Mouse (Mus musculus) heart, postnatal 0 days (tissue): ENCODE data around the gene Thrap3. TPM values are rescaled to one million over a fixed set of nuclear protein-coding genes. Genes with fewer than 3 reads are reported as not detected.
"Not testable (repeated sequence)": the region's sequence is repeated elsewhere in the genome, so short reads cannot be mapped to it uniquely, and the experiment has no call there.

Source experiments
- ATAC-seq: fragments of 200-750 bp; cut with Nextera tagmentation; 2 replicates; pipeline ENCODE4 v1.8.0; 2017; ENCODE audit warnings: low read depth, moderate number of reproducible peaks, moderate library complexity; ENCODE audit not compliant: insufficient read depth
- DNase-seq: peaks from one replicate; pipeline ENCODE4 v3.0.0-alpha.2; 2016; ENCODE audit warnings: low spot score
- H3K27ac ChIP-seq: fragments of 300-500 bp; sonication (generic); 2 replicates; pipeline ENCODE4 v1.5.1; 2014; ENCODE audit warnings: low read depth, mild to moderate bottlenecking
- H3K27me3 ChIP-seq: fragments of 300-500 bp; sonication (generic); 2 replicates; pipeline ENCODE4 v1.6.1; 2014; ENCODE audit warnings: low read length, mixed read lengths; ENCODE audit not compliant: control insufficient read depth, insufficient read depth
- H3K36me3 ChIP-seq: fragments of 300-500 bp; sonication (generic); replicated peaks from 2 replicates; pipeline ENCODE4 v1.6.1; 2014; ENCODE audit warnings: low read length, mixed read lengths; ENCODE audit not compliant: control insufficient read depth, insufficient read depth
- H3K4me1 ChIP-seq: fragments of 300-500 bp; sonication (generic); 2 replicates; pipeline ENCODE4 v1.6.1; 2014; ENCODE audit warnings: antibody characterized with exemption; ENCODE audit not compliant: control insufficient read depth, insufficient read depth
- H3K4me2 ChIP-seq: fragments of 300-500 bp; sonication (generic); 2 replicates; pipeline ENCODE4 v1.6.1; 2014; ENCODE audit warnings: low read depth, mild to moderate bottlenecking, low read length, moderate library complexity
- H3K4me3 ChIP-seq: fragments of 300-500 bp; sonication (generic); 2 replicates; pipeline ENCODE4 v1.5.1; 2014; ENCODE audit warnings: low read depth, low read length
- H3K9ac ChIP-seq: fragments of 300-500 bp; sonication (generic); replicated peaks from 2 replicates; pipeline ENCODE4 v1.6.1; 2014; ENCODE audit warnings: low read depth, low read length, mixed read lengths
- H3K9me3 ChIP-seq: fragments of 300-500 bp; sonication (generic); replicated peaks from 2 replicates; pipeline ENCODE4 v1.6.1; 2016; ENCODE audit warnings: low read length; ENCODE audit not compliant: control insufficient read depth
- CTCF ChIP-seq: IDR thresholded peaks from 2 replicates; pipeline ENCODE4 v1.5.1; 2016; ENCODE audit warnings: antibody characterized with exemption, control low read depth, low read depth
- EP300 ChIP-seq: IDR thresholded peaks from 2 replicates; pipeline ENCODE4 v1.6.1; 2016; ENCODE audit warnings: antibody characterized with exemption, low read depth
- WGBS: fragments of 180-500 bp; shearing (Covaris S2); extraction: QIAGEN DNeasy Blood & Tissue Kit; methylation state at CpG from one replicate; pipeline ENCODE4 v1.1.7; 2014; 5-methylcytosine and 5-hydroxymethylcytosine counted together
- polyA plus RNA-seq: library from polyadenylated mRNA; unstranded; fragments of >200 nt; fragmentation: Nextera tagmentation; extraction: Ambion mirVana; gene quantifications from 2 replicates; pipeline ENCODE4 v1.2.1, GENCODE M21; 2015
- total RNA-seq: library from RNA; depleted of rRNA; stranded (reverse); fragments of >200 nt; gene quantifications from 2 replicates; pipeline ENCODE4 v1.2.3, GENCODE M21; 2014; ENCODE audit warnings: low replicate concordance

The Thrap3 gene
- total and polyA plus RNA-seq, 2 experiments from 2014 or later, result 96.7 to 121 TPM

- Histone ChIP-seq H3K9ac (no peak overlapping the region), H3K27ac (no peak overlapping the region), H3K4me1 (peaks cover 26% of the 10 kb centered on the region), H3K4me2 (no peak overlapping the region), H3K27me3 (no peaks in the 10 kb centered on the region), H3K36me3 (peaks cover 28% of the 10 kb centered on the region), H3K9me3 (no peaks in the 10 kb centered on the region), H3K4me3 (no peak overlapping the region)
- WGBS, result 91% methylated on average over 4 of the region's 4 CpGs
- no peak for ATAC-seq
- no peak for TF ChIP-seq EP300
- no peak for TF ChIP-seq CTCF
- no peak for DNase-seq
These were observed 7.6 kb downstream of the Thrap3 start for GRCm38 (mm10) chr4:126194916-126195315.

DNA sequence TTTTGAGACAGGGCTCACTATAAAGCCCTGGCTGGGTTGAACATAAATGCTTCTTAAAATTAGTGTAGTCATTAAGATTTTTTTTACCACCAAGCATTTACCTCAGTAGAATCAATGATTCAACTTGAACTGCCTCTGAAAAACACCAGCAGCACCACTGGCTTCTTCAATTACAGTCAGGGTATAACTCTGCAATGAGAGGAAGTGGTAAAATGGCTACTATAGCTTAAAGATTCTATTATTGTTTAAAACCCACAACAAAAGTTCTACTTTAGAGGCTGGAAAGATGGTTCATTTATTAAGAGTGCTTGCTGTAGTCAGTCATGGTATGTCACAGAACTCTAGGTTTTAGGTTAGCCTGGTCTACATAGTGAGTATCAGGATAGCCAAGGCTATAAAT, 8.3 kb downstream of the Thrap3 start:
- Histone ChIP-seq H3K4me2 (no peak overlapping the region), H3K27ac (no peak overlapping the region), H3K27me3 (no peaks in the 10 kb centered on the region), H3K9me3 (no peaks in the 10 kb centered on the region), H3K36me3 (peaks cover 34% of the 10 kb centered on the region), H3K4me3 (no peak overlapping the region), H3K9ac (no peak overlapping the region), H3K4me1 (peaks cover 19% of the 10 kb centered on the region)
- no peak for TF ChIP-seq CTCF
- TF ChIP-seq EP300, result no peak
- ATAC-seq (no peak), DNase-seq (no peak)

DNA sequence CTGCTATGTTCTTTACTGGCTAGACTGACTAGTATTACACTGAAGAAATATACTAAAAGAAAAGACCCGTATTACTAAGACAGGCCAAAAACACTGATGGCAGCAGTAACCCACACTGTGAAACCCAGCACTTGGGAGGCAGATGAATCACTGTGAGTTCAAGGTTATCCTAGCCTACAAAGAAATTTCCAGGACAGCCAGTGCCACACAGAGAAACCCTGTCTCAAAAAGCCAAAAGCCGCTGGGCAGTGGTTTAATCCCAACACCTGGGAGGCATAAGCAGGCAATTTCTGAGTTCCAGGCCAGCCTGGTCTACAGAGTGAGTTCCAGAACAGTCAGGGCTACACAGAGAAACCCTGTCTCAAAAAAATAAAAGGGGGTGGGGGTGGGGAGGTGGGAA, 11.9 kb downstream of the Thrap3 start:
- 84% methylated on average over 2 of the region's 2 CpGs for WGBS
- Histone ChIP-seq H3K9ac (no peak overlapping the region), H3K36me3 (peaks cover 49% of the 10 kb centered on the region), H3K4me1 (no peaks in the 10 kb centered on the region), H3K4me3 (no peak overlapping the region), H3K9me3 (no peaks in the 10 kb centered on the region), H3K27me3 (no peaks in the 10 kb centered on the region), H3K27ac (no peak overlapping the region), H3K4me2 (no peak overlapping the region)
- DNase-seq (no peak), ATAC-seq (no peak)
- TF ChIP-seq CTCF, result no peak
- no peak for TF ChIP-seq EP300

DNA sequence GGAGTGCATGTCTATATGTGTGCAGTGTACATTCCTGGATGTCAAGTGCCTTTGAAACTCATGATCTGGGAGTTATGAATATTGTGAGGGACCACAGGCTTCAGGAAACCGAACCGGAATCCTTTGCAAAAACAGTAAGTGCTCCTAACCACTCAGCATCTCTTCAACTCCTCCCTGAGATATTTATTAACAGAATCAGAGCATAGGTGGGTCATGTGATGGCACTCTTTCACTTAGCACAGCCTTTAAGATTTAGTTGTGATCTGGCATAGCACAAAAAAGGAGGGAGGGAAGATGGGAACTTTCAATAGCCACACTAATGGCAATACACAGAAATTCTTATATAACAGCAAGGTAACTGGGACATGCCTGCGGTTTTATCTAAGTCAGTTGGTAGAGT, 15.5 kb downstream of the Thrap3 start:
- no peaks in the 10 kb centered on the region for H3K27me3 ChIP-seq
- ATAC-seq (no peak), DNase-seq (no peak)
- H3K4me2 ChIP-seq, result no peak overlapping the region
- no peak overlapping the region for H3K9ac ChIP-seq
- no peak overlapping the region for H3K27ac ChIP-seq
- WGBS, result 77% methylated on average over 3 of the region's 3 CpGs
- H3K9me3 ChIP-seq, result no peaks in the 10 kb centered on the region
- peaks cover 47% of the 10 kb centered on the region for H3K36me3 ChIP-seq
- H3K4me1 ChIP-seq, result no peaks in the 10 kb centered on the region
- no peak overlapping the region for H3K4me3 ChIP-seq
- no peak for TF ChIP-seq CTCF
- no peak for TF ChIP-seq EP300

DNA sequence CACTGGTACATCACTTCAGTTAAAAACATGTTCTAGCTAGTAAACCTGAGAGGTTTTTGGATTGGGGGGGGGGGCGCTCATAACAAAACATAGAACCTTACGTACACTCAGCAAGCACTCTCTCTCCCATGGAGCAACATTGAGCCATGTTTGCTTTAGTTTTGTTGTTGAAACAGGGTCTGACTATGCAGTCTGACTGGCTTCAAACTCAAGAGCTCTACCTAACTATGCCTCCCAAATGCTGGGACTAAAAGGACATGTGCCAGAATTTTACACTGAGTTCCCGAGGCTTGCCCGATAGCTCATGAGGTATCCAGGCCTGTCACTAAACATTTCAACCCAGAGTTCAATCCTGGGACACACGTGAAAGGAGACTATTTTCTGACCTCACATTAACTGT, 19.5 kb downstream of the Thrap3 start:
- WGBS, result 68% methylated on average over 5 of the region's 5 CpGs
- Histone ChIP-seq H3K9me3 (no peaks in the 10 kb centered on the region), H3K27ac (no peak overlapping the region), H3K9ac (no peak overlapping the region), H3K4me2 (no peak overlapping the region), H3K4me1 (no peaks in the 10 kb centered on the region), H3K4me3 (no peak overlapping the region), H3K36me3 (peaks cover 62% of the 10 kb centered on the region), H3K27me3 (no peaks in the 10 kb centered on the region)
- ATAC-seq (no peak), DNase-seq (no peak)
- TF ChIP-seq CTCF (no peak), EP300 (no peak)

DNA sequence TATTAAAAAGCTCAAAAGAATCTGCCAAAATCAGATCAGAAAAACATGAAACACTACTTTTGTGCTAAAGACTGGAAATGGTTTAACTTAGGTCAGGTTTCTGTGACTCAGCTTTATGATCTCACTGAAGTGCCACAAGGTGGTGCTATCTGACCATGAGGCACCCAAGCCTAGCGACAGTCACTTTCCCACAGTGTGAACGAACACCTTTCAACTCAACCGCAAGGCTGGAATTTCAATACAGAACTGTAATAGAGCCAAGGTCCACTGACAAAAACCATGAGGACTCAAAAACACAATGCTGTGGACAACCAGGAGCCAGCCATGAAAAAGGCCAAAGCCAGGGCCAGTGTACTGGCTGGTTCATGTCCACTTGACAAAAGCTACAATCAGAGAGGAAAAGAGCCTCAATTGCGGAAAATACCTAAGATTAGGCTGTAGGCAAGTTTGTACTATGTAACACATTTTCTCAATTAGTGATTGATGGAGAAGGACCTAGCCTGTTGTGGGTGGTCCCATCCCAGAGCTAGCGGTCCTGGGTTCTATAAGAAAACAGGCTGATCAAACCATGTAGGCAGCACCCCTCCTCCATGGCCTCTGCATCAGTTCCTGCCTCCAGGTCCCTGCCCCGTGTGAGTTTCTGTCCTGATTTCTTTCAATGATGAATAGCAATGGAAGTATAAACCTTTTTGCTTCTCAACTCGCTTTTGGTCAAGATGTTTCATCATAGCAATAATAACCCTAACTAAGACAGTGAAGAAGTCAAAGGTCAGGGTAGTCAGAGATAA, 21.2 kb downstream of the Thrap3 start:
- DNase-seq (peak; percentile 81), ATAC-seq (peak; percentile 71)
- Histone ChIP-seq H3K9ac (no peak overlapping the region), H3K4me1 (no peaks in the 10 kb centered on the region), H3K9me3 (no peaks in the 10 kb centered on the region), H3K27ac (no peak overlapping the region), H3K4me2 (no peak overlapping the region), H3K27me3 (no peaks in the 10 kb centered on the region), H3K36me3 (peaks cover 70% of the 10 kb centered on the region), H3K4me3 (no peak overlapping the region)
- TF ChIP-seq EP300, result no peak
- peak; percentile 84 for TF ChIP-seq CTCF
- 45% methylated on average over 7 of the region's 7 CpGs for WGBS

GRCm38 (mm10) chr4:126175980-126176379, 26.6 kb downstream of the Thrap3 start:
- not testable (repeated sequence) for H3K9me3 ChIP-seq, H3K27me3 ChIP-seq, H3K9ac ChIP-seq, H3K4me1 ChIP-seq, H3K4me3 ChIP-seq, DNase-seq, H3K4me2 ChIP-seq, H3K27ac ChIP-seq, ATAC-seq
- peaks cover 86% of the 10 kb centered on the region for H3K36me3 ChIP-seq
- WGBS, result 90% methylated on average over 7 of the region's 7 CpGs
